Mouse (Mus musculus) midbrain, embryonic 14.5 days (tissue): ENCODE measurements at regions not wholly inside any gene's neighbourhood (a gene's known extent, or its start where the extent isn't known, plus 50 kb on each side); places are given as distances from the start of the nearest gene placed in this dataset.

Source experiments
- ATAC-seq: fragments of 200-750 bp; cut with Nextera tagmentation; 2 replicates; pipeline ENCODE4 v1.8.0; 2017; ENCODE audit warnings: moderate number of reproducible peaks, moderate library complexity; ENCODE audit not compliant: low FRiP score, low TSS enrichment
- DNase-seq: peaks from one replicate; pipeline ENCODE4 v3.0.0-alpha.2; 2015
- H3K27ac ChIP-seq: fragments of 300-500 bp; sonication (generic); replicated peaks from 2 replicates; pipeline ENCODE4 v1.5.1; 2014; ENCODE audit warnings: mild to moderate bottlenecking, low read depth, low read length, moderate library complexity
- H3K27me3 ChIP-seq: fragments of 300-500 bp; sonication (generic); 2 replicates; pipeline ENCODE4 v1.6.1; 2014; ENCODE audit warnings: low read length, control low read depth, mixed read lengths; ENCODE audit not compliant: control insufficient read depth, insufficient read depth
- H3K36me3 ChIP-seq: fragments of 300-500 bp; sonication (generic); 2 replicates; pipeline ENCODE4 v1.6.1; 2014; ENCODE audit warnings: low read length, control low read depth; ENCODE audit not compliant: control insufficient read depth, insufficient read depth
- H3K4me1 ChIP-seq: fragments of 300-500 bp; sonication (generic); 2 replicates; pipeline ENCODE4 v1.6.1; 2014; ENCODE audit warnings: mild to moderate bottlenecking, antibody characterized with exemption, low read length, control low read depth; ENCODE audit not compliant: control insufficient read depth, insufficient read depth
- H3K4me2 ChIP-seq: fragments of 300-500 bp; sonication (generic); 2 replicates; pipeline ENCODE4 v1.6.1; 2014; ENCODE audit warnings: mild to moderate bottlenecking, low read length, moderate library complexity
- H3K4me3 ChIP-seq: fragments of 300-500 bp; sonication (generic); replicated peaks from 2 replicates; pipeline ENCODE4 v1.5.1; 2014; ENCODE audit warnings: low read depth, low read length
- H3K9ac ChIP-seq: fragments of 300-500 bp; sonication (generic); replicated peaks from 2 replicates; pipeline ENCODE4 v1.6.1; 2014; ENCODE audit warnings: mild to moderate bottlenecking, low read length, moderate library complexity
- H3K9me3 ChIP-seq: fragments of 300-500 bp; sonication (generic); 2 replicates; pipeline ENCODE4 v1.6.1; 2016; ENCODE audit warnings: low read length, control low read depth, mixed read lengths; ENCODE audit not compliant: control insufficient read depth
- WGBS: fragments of 180-500 bp; shearing (Covaris S2); extraction: QIAGEN DNeasy Blood & Tissue Kit; methylation state at CpG from one replicate; pipeline ENCODE4 v1.1.7; 2014; 5-methylcytosine and 5-hydroxymethylcytosine counted together

- no peak overlapping the region for H3K27ac ChIP-seq
- H3K27me3 ChIP-seq: no peaks in the 10 kb centered on the region
- H3K4me3 ChIP-seq: no peak overlapping the region
- DNase-seq (no peak), ATAC-seq (no peak)
- 41% methylated on average over 3 of the region's 3 CpGs for WGBS
- no peaks in the 10 kb centered on the region for H3K36me3 ChIP-seq
- H3K9ac ChIP-seq: no peak overlapping the region
- no peak overlapping the region for H3K4me2 ChIP-seq
- H3K9me3 ChIP-seq: no peaks in the 10 kb centered on the region
- no peaks in the 10 kb centered on the region for H3K4me1 ChIP-seq
Observed at GRCm38 (mm10) chr2:158909086-158909485, 114.5 kb downstream of the Dhx35 start.

GRCm38 (mm10) chr2:158910325-158910724, 115.7 kb downstream of the Dhx35 start:
- Histone ChIP-seq H3K4me3 (no peak overlapping the region), H3K4me1 (no peaks in the 10 kb centered on the region), H3K4me2 (no peak overlapping the region), H3K27ac (no peak overlapping the region), H3K27me3 (no peaks in the 10 kb centered on the region), H3K9ac (no peak overlapping the region), H3K36me3 (no peaks in the 10 kb centered on the region), H3K9me3 (no peaks in the 10 kb centered on the region)
- WGBS: 65% methylated on average over 8 of the region's 8 CpGs
- no peak for DNase-seq
- no peak for ATAC-seq

DNA sequence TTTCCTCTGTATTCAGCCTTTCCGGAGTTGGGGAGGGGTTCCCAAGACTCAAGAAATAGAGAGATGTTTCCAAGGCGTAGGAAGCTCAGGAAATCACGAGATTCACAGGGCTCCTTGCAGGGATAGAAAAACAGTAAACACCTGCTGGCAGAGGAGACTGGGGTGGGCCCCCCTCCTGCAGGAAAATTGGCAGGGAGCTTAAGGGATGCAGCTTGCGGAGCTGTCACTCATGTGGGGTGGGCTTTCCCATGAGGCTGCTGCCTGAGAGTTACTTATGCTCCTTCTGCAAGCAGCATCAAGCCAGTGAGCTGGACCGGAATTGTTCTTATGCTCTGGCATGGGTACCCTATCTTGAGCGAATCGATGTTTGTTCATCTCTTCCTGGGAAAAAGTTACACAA, 116.6 kb downstream of the Dhx35 start:
- DNase-seq: peak; percentile 33
- Histone ChIP-seq H3K4me1 (no peaks in the 10 kb centered on the region), H3K4me2 (no peak overlapping the region), H3K27ac (no peak overlapping the region), H3K36me3 (no peaks in the 10 kb centered on the region), H3K27me3 (no peaks in the 10 kb centered on the region), H3K9me3 (no peaks in the 10 kb centered on the region), H3K4me3 (no peak overlapping the region), H3K9ac (no peak overlapping the region)
- ATAC-seq: no peak
- WGBS: 50% methylated on average over 7 of the region's 7 CpGs

DNA sequence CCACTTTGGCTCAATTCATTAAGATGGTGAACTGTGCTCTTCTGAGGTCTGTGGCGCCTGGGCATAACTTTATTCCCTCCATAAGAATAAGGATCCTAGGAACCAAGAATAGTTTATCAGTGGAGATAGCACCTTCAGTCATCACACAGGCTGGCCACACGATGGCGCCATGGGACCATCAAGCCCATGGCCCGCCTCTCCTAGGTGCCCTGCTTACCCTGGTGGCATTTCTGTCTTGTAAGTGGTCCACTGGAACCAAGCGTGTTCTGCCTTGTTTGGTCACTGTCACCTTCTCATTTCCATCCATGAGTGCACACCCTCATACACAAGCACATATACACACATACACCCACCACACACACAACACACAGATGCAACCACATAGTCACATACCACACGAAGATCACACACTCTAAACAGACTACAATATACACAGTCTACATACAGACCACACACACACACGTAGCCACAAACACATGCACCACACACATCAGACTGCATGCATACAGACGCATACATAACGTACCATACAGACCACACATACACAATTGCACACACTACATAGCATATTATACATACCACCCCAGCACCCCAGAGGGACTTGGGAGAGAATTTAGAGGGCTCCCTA, 118.1 kb downstream of the Dhx35 start:
- Histone ChIP-seq H3K4me1 (no peaks in the 10 kb centered on the region), H3K36me3 (no peaks in the 10 kb centered on the region), H3K27me3 (no peaks in the 10 kb centered on the region), H3K9ac (no peak overlapping the region), H3K27ac (no peak overlapping the region), H3K9me3 (no peaks in the 10 kb centered on the region), H3K4me3 (no peak overlapping the region), H3K4me2 (no peak overlapping the region)
- WGBS: 42% methylated on average over 9 of the region's 9 CpGs
- ATAC-seq (peak; percentile 20; the same call in 1 of the 2 replicates), DNase-seq (peak; percentile 87)

- Histone ChIP-seq H3K4me2 (no peak overlapping the region), H3K9me3 (no peaks in the 10 kb centered on the region), H3K9ac (no peak overlapping the region), H3K27me3 (no peaks in the 10 kb centered on the region), H3K4me1 (0 out of 2 replicates have a peak, but pooled peaks cover 3% of the 10 kb centered on the region), H3K4me3 (no peak overlapping the region), H3K27ac (no peak overlapping the region), H3K36me3 (no peaks in the 10 kb centered on the region)
- ATAC-seq: no peak
- no peak for DNase-seq
- 69% methylated on average over 6 of the region's 6 CpGs for WGBS
Observed at GRCm38 (mm10) chr2:158917398-158917797, 122.8 kb downstream of the Dhx35 start.

- WGBS: 78% methylated on average over 5 of the region's 5 CpGs
- H3K27me3 ChIP-seq: no peaks in the 10 kb centered on the region
- no peaks in the 10 kb centered on the region for H3K36me3 ChIP-seq
- H3K4me2 ChIP-seq: no peak overlapping the region
- DNase-seq (no peak), ATAC-seq (no peak)
- no peak overlapping the region for H3K27ac ChIP-seq
- H3K9ac ChIP-seq: no peak overlapping the region
- no peak overlapping the region for H3K4me3 ChIP-seq
- H3K4me1 ChIP-seq: 0 out of 2 replicates have a peak, but pooled peaks cover 3% of the 10 kb centered on the region
- no peaks in the 10 kb centered on the region for H3K9me3 ChIP-seq
Observed at GRCm38 (mm10) chr2:158918312-158918711, 123.7 kb downstream of the Dhx35 start.

DNA sequence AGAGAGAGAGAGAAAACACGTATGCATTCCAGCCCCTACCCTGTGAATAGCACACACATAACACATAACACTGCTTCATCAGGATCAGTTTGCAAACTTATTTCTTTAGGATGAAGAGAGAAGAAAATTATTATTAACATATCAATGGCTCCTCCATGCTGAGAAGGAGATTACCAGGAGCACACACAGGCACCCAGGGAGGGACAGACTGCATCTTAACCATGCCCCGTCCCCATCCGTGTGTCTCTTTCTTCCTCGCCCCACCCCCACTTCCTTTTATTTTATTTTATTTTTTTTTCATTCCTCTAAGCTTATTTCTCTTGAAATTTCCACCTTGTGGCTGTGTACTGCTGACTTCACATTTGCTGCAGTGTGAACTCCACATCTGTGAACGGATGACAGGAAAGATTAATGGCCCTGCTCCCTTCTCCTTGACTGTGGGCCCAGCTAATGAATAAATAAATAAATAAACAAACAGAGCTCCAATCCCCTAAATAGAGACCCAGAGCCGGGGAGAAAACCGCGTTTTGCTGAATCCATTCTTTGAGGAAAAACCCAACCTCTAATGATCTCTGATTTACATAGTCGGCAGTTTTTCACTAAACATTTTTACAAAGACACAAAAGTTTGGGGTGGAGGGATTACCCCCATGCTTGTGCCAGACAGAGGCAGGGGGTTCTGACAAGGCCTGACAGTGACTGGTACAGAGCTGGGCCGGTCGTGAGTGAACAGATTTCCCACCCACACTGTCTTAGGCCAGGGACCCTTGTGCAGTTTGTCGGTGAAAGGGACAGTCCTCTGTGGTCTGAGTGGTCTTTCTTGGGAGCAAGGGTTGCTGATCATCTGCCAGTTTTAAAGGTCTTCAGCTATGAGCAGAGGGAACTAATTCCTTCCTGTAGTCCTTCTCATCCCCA, 127.0 kb downstream of the Dhx35 start:
- Histone ChIP-seq H3K4me2 (no peak overlapping the region), H3K9me3 (no peaks in the 10 kb centered on the region), H3K4me1 (0 out of 2 replicates have a peak, but pooled peaks cover 3% of the 10 kb centered on the region), H3K27me3 (no peaks in the 10 kb centered on the region), H3K36me3 (no peaks in the 10 kb centered on the region), H3K4me3 (no peak overlapping the region), H3K27ac (no peak overlapping the region), H3K9ac (no peak overlapping the region)
- ATAC-seq (no peak), DNase-seq (peak; percentile 18)
- 30% methylated on average over 12 of the region's 12 CpGs for WGBS

- Histone ChIP-seq H3K4me2 (no peak overlapping the region), H3K27me3 (no peaks in the 10 kb centered on the region), H3K9me3 (no peaks in the 10 kb centered on the region), H3K36me3 (no peaks in the 10 kb centered on the region), H3K4me1 (0 out of 2 replicates have a peak, but pooled peaks cover 3% of the 10 kb centered on the region), H3K9ac (no peak overlapping the region), H3K4me3 (no peak overlapping the region), H3K27ac (no peak overlapping the region)
- no peak for DNase-seq
- 59% methylated on average over 5 of the region's 5 CpGs for WGBS
- ATAC-seq: no peak
Observed at GRCm38 (mm10) chr2:158922766-158923165, 128.2 kb downstream of the Dhx35 start.
